Mouse (Mus musculus) ES-E14 (cell line): ENCODE results near the gene Fcnb. TPM values are rescaled to one million over a fixed set of nuclear protein-coding genes. Genes with fewer than 3 reads are reported as not detected.

Experiments used
- DNase-seq: peaks from one replicate; pipeline ENCODE4 v3.0.0-alpha.2; 2013; ENCODE audit warnings: low read depth, low spot score
- H3K27ac ChIP-seq: 2 replicates; pipeline ENCODE4 v1.5.1; 2012; ENCODE audit warnings: low read depth, mild to moderate bottlenecking, low read length, moderate library complexity, mixed read lengths; ENCODE audit not compliant: poor library complexity, insufficient read depth, severe bottlenecking
- H3K36me3 ChIP-seq: 2 replicates; pipeline ENCODE4 v1.6.1; 2012; ENCODE audit warnings: mild to moderate bottlenecking, low read length, moderate library complexity, mixed read lengths; ENCODE audit not compliant: control insufficient read depth, poor library complexity, insufficient read depth, severe bottlenecking
- H3K4me1 ChIP-seq, 2 experiments: fragments of 150-350 bp in 1 of 2; sonication (generic) in 1 of 2; 2 replicates each; pipeline ENCODE4 v1.6.1; 2012; ENCODE audit warnings: low read length in 2 of 2, mild to moderate bottlenecking in 1 of 2, mixed read lengths in 1 of 2; ENCODE audit not compliant: control insufficient read depth in 2 of 2, insufficient read depth in 2 of 2, poor library complexity in 1 of 2
- H3K4me3 ChIP-seq, 2 experiments: fragments of 150-350 bp in 1 of 2; sonication (generic) in 1 of 2; 2 replicates each; pipeline ENCODE4 v1.5.1; 2012; ENCODE audit warnings: low read length in 2 of 2, low read depth in 1 of 2, mild to moderate bottlenecking in 1 of 2, mixed read lengths in 1 of 2; ENCODE audit not compliant: insufficient read depth in 1 of 2, poor library complexity in 1 of 2, severe bottlenecking in 1 of 2
- H3K9ac ChIP-seq: 2 replicates; pipeline ENCODE4 v1.6.1; 2012; ENCODE audit warnings: low read depth, mild to moderate bottlenecking, low read length, mixed read lengths; ENCODE audit not compliant: poor library complexity, insufficient read depth, severe bottlenecking
- H3K9me3 ChIP-seq: fragments of 150-350 bp; sonication (generic); 2 replicates; pipeline ENCODE4 v1.6.1; 2012; ENCODE audit warnings: low read depth, mild to moderate bottlenecking, low read length; ENCODE audit not compliant: control insufficient read depth, insufficient read depth
- CHD2 ChIP-seq: IDR thresholded peaks from 2 replicates; pipeline ENCODE4 v1.6.1; 2014; ENCODE audit warnings: mild to moderate bottlenecking, low read depth, low read length, inconsistent platforms
- HCFC1 ChIP-seq: IDR thresholded peaks from 2 replicates; pipeline ENCODE4 v1.6.1; 2012; ENCODE audit warnings: low read length, inconsistent platforms, borderline replicate concordance; ENCODE audit not compliant: insufficient read depth
- MAFK ChIP-seq: IDR thresholded peaks from 2 replicates; pipeline ENCODE4 v1.6.1; 2014; ENCODE audit warnings: mild to moderate bottlenecking, low read depth, low read length, inconsistent platforms; ENCODE audit not compliant: insufficient read depth
- ZC3H11A ChIP-seq: IDR thresholded peaks from 2 replicates; pipeline ENCODE4 v1.6.1; 2012; ENCODE audit warnings: low read depth, mild to moderate bottlenecking, inconsistent platforms, low read length, borderline replicate concordance
- ZNF384 ChIP-seq: IDR thresholded peaks from 2 replicates; pipeline ENCODE4 v1.6.1; 2012; ENCODE audit warnings: low read depth, low read length, inconsistent platforms
- in situ Hi-C, 2 experiments: fragments of 600-800 bp; cut with MboI; formaldehyde crosslinking; loops; one replicate each; pipeline ENCODE4 v1.15.1; 2025; ENCODE audit warnings: low sequenced_read_pairs in 2 of 2, inconsistent platforms in 1 of 2; ENCODE audit not compliant: unreplicated experiment in 2 of 2
- total RNA-seq: library from RNA; depleted of rRNA; stranded (reverse); fragments of 300-350 nt; gene quantifications from 2 replicates; pipeline ENCODE4 v1.2.3, GENCODE M21; 2012

Gene Fcnb
- total RNA-seq, 1 experiment: not detected

GRCm38 (mm10) chr2:28046311-28046710 is 38.4 kb downstream of the Fcnb start:
- DNase-seq: no peak
- no peak overlapping the region for H3K9ac ChIP-seq
- H3K4me3 ChIP-seq: no peak overlapping the region
- in situ Hi-C loops: no loop called here
- H3K9me3 ChIP-seq: no peaks in the 10 kb centered on the region
- H3K4me1 ChIP-seq: no peaks in the 10 kb centered on the region; a peak in 1 of 4 replicates
- no peaks in the 10 kb centered on the region for H3K36me3 ChIP-seq
- no peak overlapping the region for H3K27ac ChIP-seq
- TF ChIP-seq MAFK (no peak), HCFC1 (no peak), ZC3H11A (no peak), ZNF384 (no peak), CHD2 (no peak)

GRCm38 (mm10) chr2:28044920-28045598 is 39.6 kb downstream of the Fcnb start:
- Histone ChIP-seq H3K36me3 (no peaks in the 10 kb centered on the region), H3K27ac (no peak overlapping the region), H3K9ac (no peak overlapping the region), H3K9me3 (no peaks in the 10 kb centered on the region), H3K4me3 (no peak overlapping the region), H3K4me1 (no peaks in the 10 kb centered on the region; a peak in 1 of 4 replicates)
- TF ChIP-seq CHD2: no peak
- no peak for TF ChIP-seq ZC3H11A
- no peak for TF ChIP-seq HCFC1
- TF ChIP-seq MAFK: no peak
- TF ChIP-seq ZNF384: no peak
- in situ Hi-C loops: no loop called here
- DNase-seq: no peak

- H3K9me3 ChIP-seq: no peaks in the 10 kb centered on the region
- in situ Hi-C loops: no loop called here
- no peaks in the 10 kb centered on the region for H3K36me3 ChIP-seq
- TF ChIP-seq CHD2 (no peak), ZNF384 (no peak), MAFK (no peak), HCFC1 (no peak), ZC3H11A (no peak)
- H3K4me1 ChIP-seq: no peaks in the 10 kb centered on the region
- no peak for DNase-seq
- H3K4me3 ChIP-seq: no peak overlapping the region
- no peak overlapping the region for H3K9ac ChIP-seq
- no peak overlapping the region for H3K27ac ChIP-seq
These were observed 44.2 kb downstream of the Fcnb start for GRCm38 (mm10) chr2:28040466-28040865.

- no peak overlapping the region for H3K4me3 ChIP-seq
- no peaks in the 10 kb centered on the region for H3K9me3 ChIP-seq
- DNase-seq: no peak
- no peak overlapping the region for H3K9ac ChIP-seq
- no peaks in the 10 kb centered on the region for H3K4me1 ChIP-seq
- no peak for TF ChIP-seq CHD2
- no peak for TF ChIP-seq MAFK
- no peak for TF ChIP-seq ZC3H11A
- no peak for TF ChIP-seq ZNF384
- no peak for TF ChIP-seq HCFC1
- in situ Hi-C loops: no loop called here
- H3K27ac ChIP-seq: no peak overlapping the region
- H3K36me3 ChIP-seq: no peaks in the 10 kb centered on the region
These were observed 44.9 kb downstream of the Fcnb start for GRCm38 (mm10) chr2:28039647-28040325.
